Mouse (Mus musculus) heart, embryonic 11.5 days (tissue): ENCODE results near the gene Ust. TPM values are rescaled to one million over a fixed set of nuclear protein-coding genes. Genes with fewer than 3 reads are reported as not detected.

Experiments
- ATAC-seq: fragments of 200-750 bp; cut with Nextera tagmentation; replicated peaks from 2 replicates; pipeline ENCODE4 v1.8.0; 2017; ENCODE audit warnings: moderate library complexity; ENCODE audit not compliant: insufficient number of reproducible peaks, low FRiP score, low TSS enrichment
- H3K27ac ChIP-seq: fragments of 300-500 bp; sonication (generic); 2 replicates; pipeline ENCODE4 v1.5.1; 2014; ENCODE audit warnings: mild to moderate bottlenecking, low read depth, low read length
- H3K27me3 ChIP-seq: fragments of 300-500 bp; sonication (generic); 2 replicates; pipeline ENCODE4 v1.6.1; 2014; ENCODE audit warnings: mild to moderate bottlenecking, low read length, mixed read lengths; ENCODE audit not compliant: control insufficient read depth, insufficient read depth
- H3K36me3 ChIP-seq: fragments of 300-500 bp; sonication (generic); 2 replicates; pipeline ENCODE4 v1.6.1; 2014; ENCODE audit warnings: mild to moderate bottlenecking, low read length, moderate library complexity, mixed read lengths; ENCODE audit not compliant: control insufficient read depth, insufficient read depth
- H3K4me1 ChIP-seq: fragments of 300-500 bp; sonication (generic); 2 replicates; pipeline ENCODE4 v1.6.1; 2014; ENCODE audit warnings: low read length; ENCODE audit not compliant: control insufficient read depth, insufficient read depth
- H3K4me2 ChIP-seq: fragments of 300-500 bp; sonication (generic); 2 replicates; pipeline ENCODE4 v1.6.1; 2014; ENCODE audit warnings: mild to moderate bottlenecking, moderate library complexity
- H3K4me3 ChIP-seq: fragments of 300-500 bp; sonication (generic); 2 replicates; pipeline ENCODE4 v1.5.1; 2014; ENCODE audit warnings: low read depth, low read length
- H3K9ac ChIP-seq: fragments of 300-500 bp; sonication (generic); 2 replicates; pipeline ENCODE4 v1.6.1; 2014; ENCODE audit warnings: mild to moderate bottlenecking, low read depth, low read length, moderate library complexity
- H3K9me3 ChIP-seq: fragments of 300-500 bp; sonication (generic); replicated peaks from 2 replicates; pipeline ENCODE4 v1.6.1; 2016; ENCODE audit warnings: low read length; ENCODE audit not compliant: control insufficient read depth
- WGBS: fragments of 180-500 bp; shearing (Covaris S2); extraction: QIAGEN DNeasy Blood & Tissue Kit; methylation state at CpG from one replicate; pipeline ENCODE4 v1.1.7; 2014; ENCODE audit not compliant: insufficient replicate concordance; 5-methylcytosine and 5-hydroxymethylcytosine counted together
- polyA plus RNA-seq: library from polyadenylated mRNA; unstranded; fragments of >200 nt; fragmentation: Nextera tagmentation; extraction: Ambion mirVana; gene quantifications from 2 replicates; pipeline ENCODE4 v1.2.1, GENCODE M21; 2014

Ust gene
- polyA plus RNA-seq, 1 experiment from 2014 or later = 2.5 TPM

DNA sequence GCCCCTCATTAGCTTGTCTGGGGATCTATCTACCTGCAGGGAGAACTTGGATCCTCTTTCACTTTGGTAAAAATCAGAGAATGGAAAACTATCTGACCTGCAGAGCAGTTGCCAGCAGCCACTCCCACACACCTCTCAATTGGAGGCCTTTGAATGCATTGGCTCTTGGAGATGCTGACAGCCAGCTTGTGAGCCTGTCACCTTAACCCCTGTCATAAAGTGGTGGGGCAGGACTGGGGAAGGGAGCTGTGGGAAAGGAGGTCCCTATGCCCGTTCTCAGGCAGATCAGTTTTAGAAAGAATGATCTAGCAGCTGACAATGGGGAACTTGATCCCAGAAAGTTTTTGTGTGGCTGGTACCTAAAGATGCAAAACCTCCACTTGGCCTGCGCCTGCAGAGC, 31.2 kb downstream of the Ust start:
- WGBS = 71% methylated on average over 2 of the region's 2 CpGs
- Histone ChIP-seq H3K9ac (no peak overlapping the region), H3K36me3 (no peaks in the 10 kb centered on the region), H3K4me2 (no peak overlapping the region), H3K27ac (no peak overlapping the region), H3K27me3 (no peaks in the 10 kb centered on the region), H3K9me3 (no peaks in the 10 kb centered on the region), H3K4me1 (peaks cover 3% of the 10 kb centered on the region; the same call in 1 of the 2 replicates), H3K4me3 (no peak overlapping the region)
- no peak for ATAC-seq

DNA sequence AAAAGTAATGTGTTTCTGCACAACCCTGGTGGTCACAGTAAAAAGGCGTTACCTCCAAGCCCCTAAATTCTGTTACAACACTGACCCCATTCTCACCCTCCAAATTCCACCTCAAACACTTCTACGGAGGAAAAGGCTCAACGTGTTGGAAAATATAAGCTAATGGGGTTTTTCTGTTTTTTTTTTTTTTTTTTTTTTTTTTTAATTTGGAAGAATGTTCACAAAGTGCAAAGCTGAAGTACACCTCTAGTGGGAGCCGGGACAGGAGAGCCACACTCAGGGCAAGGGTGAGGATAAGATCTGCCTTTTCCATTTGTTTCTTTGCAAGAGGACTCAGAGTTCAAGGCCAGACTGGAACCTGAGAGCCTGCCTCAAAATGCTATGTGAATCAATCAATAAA, 34.1 kb downstream of the Ust start:
- Histone ChIP-seq H3K4me3 (no peak overlapping the region), H3K27me3 (no peaks in the 10 kb centered on the region), H3K9me3 (no peaks in the 10 kb centered on the region), H3K4me2 (no peak overlapping the region), H3K36me3 (no peaks in the 10 kb centered on the region), H3K4me1 (peaks cover 3% of the 10 kb centered on the region; the same call in 1 of the 2 replicates), H3K9ac (no peak overlapping the region), H3K27ac (no peak overlapping the region)
- no peak for ATAC-seq
- 83% methylated on average over 4 of the region's 4 CpGs for WGBS

DNA sequence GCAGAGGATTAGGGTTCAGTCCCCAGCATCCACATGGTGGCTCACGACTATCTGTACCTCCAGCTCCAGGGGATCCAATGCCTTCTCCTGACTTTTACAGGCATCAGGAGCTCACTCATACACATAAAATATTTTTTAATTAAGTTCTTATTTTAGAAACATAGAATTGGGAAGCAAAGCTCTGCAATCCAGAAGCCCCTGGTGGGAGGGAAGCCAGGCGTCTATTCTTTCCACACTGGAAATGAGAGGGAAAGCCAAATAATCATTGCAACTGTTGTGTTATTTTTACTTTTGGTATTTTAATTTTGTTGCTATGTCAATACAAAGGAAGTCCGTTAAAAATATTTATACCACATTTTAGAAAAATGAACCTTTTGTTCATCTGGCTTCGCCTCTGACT, 35.8 kb downstream of the Ust start:
- Histone ChIP-seq H3K4me1 (no peaks in the 10 kb centered on the region), H3K4me3 (no peak overlapping the region), H3K36me3 (no peaks in the 10 kb centered on the region), H3K4me2 (no peak overlapping the region), H3K9ac (no peak overlapping the region), H3K9me3 (no peaks in the 10 kb centered on the region), H3K27me3 (no peaks in the 10 kb centered on the region), H3K27ac (no peak overlapping the region)
- WGBS = 85% methylated on average over 4 of the region's 4 CpGs
- ATAC-seq = no peak

DNA sequence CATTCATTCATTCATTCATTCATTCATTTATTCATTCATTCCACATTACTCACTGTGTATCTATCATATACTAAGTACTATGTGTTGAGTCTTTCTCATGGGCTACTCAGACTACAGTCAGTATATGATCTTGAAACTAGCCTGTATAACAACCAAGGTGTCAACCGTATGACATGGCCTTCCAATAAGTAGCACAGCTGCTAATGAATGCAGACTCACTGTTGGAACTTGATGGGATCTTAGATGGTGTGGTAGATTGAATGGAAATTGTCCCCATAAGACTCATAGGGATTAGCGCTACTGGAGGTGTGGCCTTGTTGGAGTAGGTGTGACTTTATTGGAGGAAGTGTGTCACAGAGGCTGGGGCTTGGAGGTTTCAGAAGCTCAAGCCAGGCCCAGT, 38.8 kb downstream of the Ust start:
- Histone ChIP-seq H3K4me3 (no peak overlapping the region), H3K4me1 (no peaks in the 10 kb centered on the region), H3K27ac (no peak overlapping the region), H3K9me3 (no peaks in the 10 kb centered on the region), H3K36me3 (no peaks in the 10 kb centered on the region), H3K9ac (no peak overlapping the region), H3K4me2 (no peak overlapping the region), H3K27me3 (no peaks in the 10 kb centered on the region)
- WGBS = 83% methylated on average over 2 of the region's 2 CpGs
- ATAC-seq = no peak

DNA sequence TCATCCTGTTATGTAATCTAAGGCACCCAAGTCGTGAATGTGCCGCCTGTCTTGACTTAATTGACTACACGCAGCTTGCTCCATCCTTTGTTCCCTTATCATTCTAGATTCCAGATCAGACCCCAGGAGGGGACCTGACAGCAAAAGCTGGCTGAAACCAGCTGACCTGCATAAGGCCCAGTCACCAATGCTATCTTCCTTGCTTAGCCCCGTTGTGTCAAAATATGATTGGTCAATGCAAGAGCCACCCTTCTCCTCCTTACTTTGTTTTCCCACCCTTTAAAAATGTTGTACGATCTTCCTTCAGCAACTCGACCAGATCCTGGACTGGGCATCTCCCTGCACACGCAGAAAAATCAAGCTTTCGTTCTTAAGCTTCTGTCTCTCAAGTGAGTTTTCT, 40.7 kb downstream of the Ust start:
- Histone ChIP-seq H3K27me3 (no peaks in the 10 kb centered on the region), H3K4me3 (no peak overlapping the region), H3K9me3 (no peaks in the 10 kb centered on the region), H3K4me1 (no peaks in the 10 kb centered on the region), H3K27ac (no peak overlapping the region), H3K36me3 (no peaks in the 10 kb centered on the region), H3K9ac (no peak overlapping the region), H3K4me2 (no peak overlapping the region)
- 71% methylated on average over 8 of the region's 8 CpGs for WGBS
- no peak for ATAC-seq

DNA sequence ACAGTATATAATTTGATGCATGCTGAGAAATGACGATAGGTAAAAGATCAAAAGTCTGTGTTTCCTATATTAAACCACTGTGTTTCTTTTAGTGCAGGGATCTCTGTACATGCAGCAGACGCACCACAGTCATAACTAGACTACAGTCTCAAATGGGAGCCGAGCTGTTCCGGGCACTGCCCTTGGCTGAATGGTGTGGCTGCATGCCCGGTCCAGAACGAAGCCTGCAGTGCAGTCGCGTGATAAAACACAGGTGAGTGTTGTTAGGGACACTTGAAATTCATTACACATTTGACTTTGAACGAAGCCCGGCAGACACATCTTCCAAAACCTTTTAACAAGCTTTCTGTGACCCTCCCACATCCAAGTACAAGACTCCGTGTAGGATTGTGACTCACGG, 46.6 kb downstream of the Ust start:
- Histone ChIP-seq H3K9ac (no peak overlapping the region), H3K27ac (no peak overlapping the region), H3K4me1 (no peaks in the 10 kb centered on the region), H3K27me3 (no peaks in the 10 kb centered on the region), H3K4me2 (no peak overlapping the region), H3K36me3 (no peaks in the 10 kb centered on the region), H3K4me3 (no peak overlapping the region), H3K9me3 (no peaks in the 10 kb centered on the region)
- WGBS = 83% methylated on average over 12 of the region's 12 CpGs
- ATAC-seq = no peak

DNA sequence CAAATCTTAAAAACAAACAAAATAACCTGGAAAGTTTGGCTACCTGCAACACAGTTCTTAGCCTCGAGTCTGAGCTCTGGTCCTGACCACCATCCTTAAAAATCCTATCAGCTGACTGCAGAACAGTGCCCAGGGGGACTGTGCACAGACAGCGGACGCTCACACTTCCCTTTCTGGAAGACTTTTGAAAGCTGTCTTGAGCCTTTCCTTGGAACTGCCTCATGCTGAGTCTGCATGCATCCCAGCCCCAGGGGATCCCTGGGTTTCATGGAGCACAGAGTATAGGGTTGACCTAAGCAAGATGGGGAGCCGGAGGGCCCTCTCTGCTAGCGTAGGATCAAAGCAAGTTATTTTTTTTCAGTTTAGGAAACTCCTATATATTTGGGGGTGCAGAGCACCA, 47.6 kb downstream of the Ust start:
- Histone ChIP-seq H3K4me3 (no peak overlapping the region), H3K4me2 (no peak overlapping the region), H3K9me3 (no peaks in the 10 kb centered on the region), H3K9ac (no peak overlapping the region), H3K36me3 (no peaks in the 10 kb centered on the region), H3K27ac (no peak overlapping the region), H3K27me3 (no peaks in the 10 kb centered on the region), H3K4me1 (no peaks in the 10 kb centered on the region)
- WGBS = 68% methylated on average over 5 of the region's 5 CpGs
- ATAC-seq = no peak

DNA sequence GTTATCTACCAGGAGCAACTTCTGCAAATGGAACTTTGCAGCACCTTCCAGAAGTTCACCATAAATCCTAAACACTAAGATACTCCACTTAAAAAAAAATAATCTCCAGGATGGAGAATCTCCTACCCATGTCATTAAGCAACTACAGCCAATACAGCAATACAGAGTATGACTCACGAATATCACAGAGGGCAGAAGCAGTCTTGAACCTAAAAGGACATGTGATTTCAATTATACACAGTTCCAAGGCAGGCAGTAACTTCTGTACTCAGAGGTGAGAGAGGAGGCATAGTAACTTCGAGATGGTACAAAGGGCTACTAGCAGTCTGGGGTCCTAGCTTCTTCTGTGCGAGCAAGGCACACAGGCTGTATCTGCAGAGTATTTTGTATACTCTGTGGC, 49.1 kb downstream of the Ust start:
- Histone ChIP-seq H3K36me3 (no peaks in the 10 kb centered on the region), H3K4me2 (no peak overlapping the region), H3K27me3 (no peaks in the 10 kb centered on the region), H3K9me3 (no peaks in the 10 kb centered on the region), H3K27ac (no peak overlapping the region), H3K4me1 (no peaks in the 10 kb centered on the region), H3K9ac (no peak overlapping the region), H3K4me3 (no peak overlapping the region)
- 76% methylated on average over 3 of the region's 3 CpGs for WGBS
- ATAC-seq = no peak

DNA sequence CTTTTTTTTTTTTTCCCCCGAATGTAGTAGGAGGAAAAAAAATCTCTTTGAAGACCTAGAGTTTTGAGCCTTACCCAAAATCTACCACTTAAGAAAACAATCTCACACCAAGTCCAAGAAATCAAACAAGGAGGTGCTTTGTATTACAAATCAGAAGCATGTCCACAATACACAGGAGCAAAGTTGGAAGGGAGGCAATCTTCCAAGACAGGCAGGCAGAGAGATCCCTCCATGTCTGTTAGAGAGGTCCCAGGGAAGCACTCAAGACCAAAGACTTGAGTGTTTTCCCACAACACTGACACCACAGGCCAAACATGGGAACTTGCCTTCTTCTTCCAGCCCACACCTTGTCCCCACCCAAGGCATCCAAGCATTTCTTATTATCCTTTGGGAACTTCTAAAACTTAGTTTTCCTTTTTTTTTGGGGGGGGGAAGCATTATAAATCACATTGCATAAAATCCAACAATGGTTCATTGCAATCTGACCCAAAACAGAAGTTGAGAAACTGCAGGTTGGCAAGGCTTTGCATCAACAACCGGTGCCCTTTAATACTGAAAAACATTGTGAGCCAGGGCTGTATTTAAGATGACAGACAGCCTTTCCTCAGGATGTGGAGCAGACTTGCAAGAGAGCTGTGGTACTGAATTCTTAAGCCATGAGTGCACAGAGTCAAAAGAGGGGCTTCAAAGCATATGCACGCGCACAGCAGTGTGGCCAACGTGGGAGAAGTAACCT, 49.8 kb downstream of the Ust start:
- 84% methylated on average over 5 of the region's 5 CpGs for WGBS
- H3K27ac ChIP-seq = no peak overlapping the region
- H3K9me3 ChIP-seq = no peaks in the 10 kb centered on the region
- H3K9ac ChIP-seq = no peak overlapping the region
- H3K36me3 ChIP-seq = no peaks in the 10 kb centered on the region
- ATAC-seq = no peak
- no peak overlapping the region for H3K4me2 ChIP-seq
- no peaks in the 10 kb centered on the region for H3K4me1 ChIP-seq
- no peak overlapping the region for H3K4me3 ChIP-seq
- H3K27me3 ChIP-seq = no peaks in the 10 kb centered on the region
